Mouse (Mus musculus) heart, adult 2 months (tissue): ENCODE measurements around the gene Vars.

Experiments used
- CTCF ChIP-seq: fragments of 200-600 bp; IDR thresholded peaks from 2 replicates; pipeline ENCODE4 v1.8.1; 2022; ENCODE audit warnings: antibody characterized with exemption, mild to moderate bottlenecking, moderate library complexity
- EP300 ChIP-seq: fragments of 200-500 bp; IDR thresholded peaks from 2 replicates; pipeline ENCODE4 v1.6.1; 2011; ENCODE audit warnings: low read depth, low read length, control low read depth; ENCODE audit not compliant: insufficient read depth
- POLR2A ChIP-seq: fragments of 200-500 bp; IDR thresholded peaks from 2 replicates; pipeline ENCODE4 v1.6.1; 2011; ENCODE audit warnings: mild to moderate bottlenecking, low read depth, low read length, control low read depth; ENCODE audit not compliant: insufficient read depth

- no peak for TF ChIP-seq CTCF
- no peak for TF ChIP-seq POLR2A
- no peak for TF ChIP-seq EP300
Measured at GRCm38 (mm10) chr17:34977000-34977399, 23.8 kb upstream of the Vars start.
